Mouse (Mus musculus) stomach, postnatal 0 days (tissue): ENCODE measurements around the gene Pias1.

Source experiments
- CTCF ChIP-seq: IDR thresholded peaks from 2 replicates; pipeline ENCODE4 v1.5.1; 2016; ENCODE audit warnings: antibody characterized with exemption, low read depth, mild to moderate bottlenecking, moderate library complexity
- EP300 ChIP-seq: optimal IDR thresholded peaks from 2 replicates; pipeline ENCODE3; 2016; ENCODE audit warnings: antibody characterized with exemption

- TF ChIP-seq CTCF, result no peak
- no peak for TF ChIP-seq EP300
Observed at GRCm38 (mm10) chr9:62987824-62988223, at the start of gene Pias1.
